Mouse (Mus musculus): ENCODE data around the gene Uri1. TPM values are rescaled to one million over a fixed set of nuclear protein-coding genes. Genes with fewer than 3 reads are reported as not detected.

Uri1 gene
- polyA plus RNA-seq (2015; fragmentation: Nextera tagmentation; extraction: Ambion mirVana), result 44.2 and 52.1 TPM in 2 replicates

- no peak for DNase-seq (ENCODE audit: low spot score)
These were observed at the start of gene Uri1 for GRCm38 (mm10) chr7:38023451-38023850. Gene Uri1 (minus strand): TSS chr7:38023551.

GRCm38 (mm10) chr7:38071065-38071464 lies 47.7 kb upstream of the Uri1 start:
- DNase-seq (ENCODE audit: low spot score), result no peak

GRCm38 (mm10) chr7:38070663-38071062 lies 47.3 kb upstream of the Uri1 start:
- no peak for DNase-seq (ENCODE audit: low spot score)

- no peak for DNase-seq (ENCODE audit: low spot score)
These were observed 41.1 kb upstream of the Uri1 start for GRCm38 (mm10) chr7:38064431-38064830.

GRCm38 (mm10) chr7:38061060-38061970 lies 38.0 kb upstream of the Uri1 start:
- peak; percentile 87 for DNase-seq (ENCODE audit: low spot score)

GRCm38 (mm10) chr7:38059636-38060330 lies 36.4 kb upstream of the Uri1 start:
- no peak for DNase-seq (ENCODE audit: low spot score)

GRCm38 (mm10) chr7:38059096-38059495 lies 35.7 kb upstream of the Uri1 start:
- no peak for DNase-seq (ENCODE audit: low spot score)

GRCm38 (mm10) chr7:38055996-38056395 lies 32.6 kb upstream of the Uri1 start:
- DNase-seq (ENCODE audit: low spot score), result no peak

GRCm38 (mm10) chr7:38054246-38054645 lies 30.9 kb upstream of the Uri1 start:
- no peak for DNase-seq (ENCODE audit: low spot score)

- no peak for DNase-seq (ENCODE audit: low spot score)
These were observed 23.9 kb upstream of the Uri1 start for GRCm38 (mm10) chr7:38047229-38047628.

GRCm38 (mm10) chr7:38041244-38041643 lies 17.9 kb upstream of the Uri1 start:
- no peak for DNase-seq (ENCODE audit: low spot score)

GRCm38 (mm10) chr7:38037586-38037985 lies 14.2 kb upstream of the Uri1 start:
- no peak for DNase-seq (ENCODE audit: low spot score)

GRCm38 (mm10) chr7:38031183-38031582 lies 7.8 kb upstream of the Uri1 start:
- no peak for DNase-seq (ENCODE audit: low spot score)

- DNase-seq (ENCODE audit: low spot score), result no peak
These were observed 7.3 kb upstream of the Uri1 start for GRCm38 (mm10) chr7:38030606-38031005.

- DNase-seq (ENCODE audit: low spot score), result no peak
These were observed 6.6 kb upstream of the Uri1 start for GRCm38 (mm10) chr7:38029986-38030385.

GRCm38 (mm10) chr7:38029083-38029482 lies 5.7 kb upstream of the Uri1 start:
- no peak for DNase-seq (ENCODE audit: low spot score)

- DNase-seq (ENCODE audit: low spot score), result no peak
These were observed 4.7 kb upstream of the Uri1 start for GRCm38 (mm10) chr7:38027940-38028600.

GRCm38 (mm10) chr7:38024839-38025238 lies 1.5 kb upstream of the Uri1 start:
- DNase-seq (ENCODE audit: low spot score), result no peak

- DNase-seq (ENCODE audit: low spot score), result no peak
These were observed 3.6 kb downstream of the Uri1 start for GRCm38 (mm10) chr7:38019770-38020169.

- peak; percentile 96 for DNase-seq (ENCODE audit: low spot score)
These were observed 4.0 kb downstream of the Uri1 start for GRCm38 (mm10) chr7:38019369-38019749.

- peak; percentile 67 for DNase-seq (ENCODE audit: low spot score)
These were observed 4.7 kb downstream of the Uri1 start for GRCm38 (mm10) chr7:38018416-38019368.

Measured in thymus, postnatal 0 days (tissue).